Mouse (Mus musculus) MN1 (cell line): ENCODE measurements around the gene Acad11.
A peak's percentile ranks its signal among the peaks of the same experiment; 100 is the strongest.

Experiments
- DNase-seq: peaks from one replicate; pipeline ENCODE4 v3.0.0-alpha.2; 2016; ENCODE audit warnings: low spot score

Gene Acad11

DNA sequence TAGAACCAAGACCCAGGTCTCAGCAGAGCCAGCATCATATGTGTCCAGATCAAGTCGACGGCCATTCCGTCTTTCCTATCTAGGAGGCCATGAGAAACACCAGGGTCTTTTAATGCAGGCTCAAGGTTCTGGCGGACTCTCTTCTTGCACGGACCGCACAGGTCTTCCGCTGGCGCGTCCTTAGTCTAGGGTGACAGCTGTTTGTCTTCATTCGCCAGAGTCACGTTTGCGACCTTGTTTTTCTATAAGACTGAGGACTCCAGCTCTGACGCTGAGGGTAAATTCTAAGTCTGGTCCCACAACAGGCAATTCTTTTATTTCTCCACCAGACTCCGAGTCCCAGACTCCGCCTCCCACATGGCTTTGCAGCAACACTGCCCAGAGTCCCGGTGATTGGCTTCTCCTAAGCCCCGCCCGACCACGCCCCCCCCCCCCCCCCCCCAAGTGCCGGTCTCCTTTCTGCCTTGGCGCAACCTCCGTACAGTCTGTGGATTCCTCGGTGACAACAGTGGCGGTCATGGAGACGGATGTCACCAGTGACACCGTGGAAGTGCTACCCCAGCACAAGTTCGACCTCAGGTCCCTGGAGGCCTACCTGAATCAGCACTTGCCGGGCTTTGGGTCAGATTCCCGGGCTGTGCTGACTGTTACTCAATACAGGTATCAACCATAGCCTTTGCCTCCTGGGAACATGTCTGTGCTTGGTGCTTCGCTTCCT lies at the start of gene Acad11:
Gene Acad11, plus strand, starts transcription at position 134 of the 718 bp plus-strand sequence.
- peak; percentile 89 for DNase-seq

DNA sequence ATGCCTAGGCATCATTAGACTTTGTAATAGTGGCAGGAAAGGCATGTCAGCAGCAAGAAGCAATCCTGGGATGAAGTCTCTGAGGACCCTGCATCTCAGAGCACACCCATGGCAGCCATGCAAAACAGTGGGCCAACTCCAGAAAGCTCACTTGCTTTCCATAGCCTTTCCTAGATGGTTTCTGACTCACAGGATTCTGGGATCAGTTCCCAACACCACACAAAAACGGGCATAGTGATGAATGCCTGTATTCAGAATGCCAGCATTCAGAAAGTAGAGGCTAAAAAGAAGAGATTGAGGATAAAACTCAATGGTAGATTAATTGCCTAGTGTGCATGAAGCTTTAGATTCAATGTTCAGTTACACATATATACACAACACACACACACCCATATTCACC lies 48.7 kb upstream of the Acad11 start:
- DNase-seq, result no peak

DNA sequence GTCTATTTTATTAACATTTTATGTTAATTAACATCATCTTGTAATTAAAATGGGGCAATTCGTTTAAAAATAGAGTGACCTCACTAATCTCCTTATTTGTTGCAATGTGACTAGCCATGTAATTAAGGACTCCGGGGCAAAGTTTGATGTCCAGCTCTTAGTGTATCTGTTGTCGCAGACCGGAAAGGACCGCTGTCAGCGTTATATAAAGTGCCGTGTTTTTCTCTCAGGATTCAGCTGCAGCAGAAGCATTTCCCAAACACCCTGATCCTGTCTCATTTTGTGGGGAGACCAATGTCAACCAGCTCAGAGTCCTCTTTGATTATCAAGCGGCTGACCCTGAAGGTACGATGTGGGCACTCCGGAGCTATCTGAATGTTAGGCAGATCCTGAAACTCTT lies 42.2 kb upstream of the Acad11 start:
- no peak for DNase-seq

DNA sequence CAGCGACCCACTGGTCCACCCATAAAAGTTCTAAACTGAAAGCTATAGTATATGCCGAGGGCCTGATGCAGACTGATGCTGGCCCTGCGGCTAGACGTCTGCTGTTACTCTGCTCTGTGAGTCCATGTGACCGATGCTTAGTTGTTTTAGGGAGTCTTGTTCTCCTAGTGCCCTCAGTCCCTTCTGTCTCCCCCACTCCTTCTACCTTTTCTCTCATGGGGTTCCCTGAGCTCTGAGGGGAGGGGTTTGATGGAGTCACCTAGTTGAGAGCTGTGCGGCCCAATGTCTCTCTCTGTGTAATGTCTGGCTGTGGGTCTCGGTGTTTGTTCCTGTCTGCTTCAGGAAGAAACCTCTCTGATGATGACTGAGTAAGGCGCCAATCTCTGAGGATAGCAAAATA lies 36.0 kb upstream of the Acad11 start:
- no peak for DNase-seq

DNA sequence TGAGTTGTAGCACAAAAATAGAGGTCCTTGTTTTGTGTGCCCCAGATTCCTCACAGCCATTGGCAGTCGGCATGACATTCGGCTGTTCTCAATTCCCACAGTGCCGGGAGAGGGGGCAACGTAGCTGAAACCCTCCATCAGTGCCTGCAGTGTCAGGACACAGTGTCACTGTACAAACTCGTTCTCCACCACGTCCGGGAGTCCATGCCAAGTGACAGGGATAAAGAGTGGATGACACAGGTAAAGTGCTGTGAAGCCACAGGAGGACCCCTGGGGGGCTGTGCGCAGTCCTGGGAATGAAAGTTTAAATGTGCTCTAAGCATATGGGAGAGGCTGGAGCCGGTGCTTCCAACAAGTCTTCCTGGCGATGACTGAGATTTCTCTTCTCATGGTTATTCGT lies 33.3 kb upstream of the Acad11 start:
- DNase-seq, result no peak

DNA sequence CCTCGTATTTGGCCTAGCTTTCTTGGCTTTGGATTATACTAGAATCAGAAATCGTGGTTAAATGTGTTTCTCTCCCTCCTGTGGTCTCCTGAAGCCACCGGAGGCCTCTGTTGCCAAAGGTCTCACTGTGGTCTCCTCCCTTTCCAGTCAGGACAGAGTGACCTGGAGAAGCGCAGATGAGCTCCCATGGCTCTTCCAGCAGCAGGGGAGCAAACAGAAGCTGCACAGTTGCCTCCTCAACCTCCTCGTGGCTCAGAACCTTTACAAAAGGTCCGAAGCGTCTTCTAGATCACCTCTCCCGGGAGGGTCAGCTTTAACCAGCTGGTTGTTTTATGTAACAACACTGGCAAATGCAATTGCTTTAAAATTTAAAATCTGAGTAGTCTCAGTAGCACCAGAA lies 28.9 kb upstream of the Acad11 start:
- no peak for DNase-seq

DNA sequence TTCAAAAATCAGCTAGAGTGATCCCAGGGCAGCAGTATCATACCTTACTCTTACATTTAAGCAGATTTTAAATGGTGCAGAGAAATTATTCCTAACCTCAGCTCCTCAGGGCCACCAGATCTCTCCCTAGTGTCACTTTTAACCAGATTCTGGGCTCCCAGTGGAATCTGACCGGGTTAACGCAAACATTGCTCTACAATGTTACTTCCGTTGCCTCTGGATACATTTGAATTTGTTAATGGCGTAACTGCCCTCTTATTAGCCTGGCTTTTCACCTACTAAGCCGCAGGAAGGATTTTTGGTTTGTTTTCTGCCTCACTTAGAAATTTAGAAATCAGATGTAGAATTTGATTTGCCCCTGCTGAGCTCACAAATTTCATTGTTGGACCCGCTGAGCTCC lies 28.5 kb upstream of the Acad11 start:
- DNase-seq, result no peak

DNA sequence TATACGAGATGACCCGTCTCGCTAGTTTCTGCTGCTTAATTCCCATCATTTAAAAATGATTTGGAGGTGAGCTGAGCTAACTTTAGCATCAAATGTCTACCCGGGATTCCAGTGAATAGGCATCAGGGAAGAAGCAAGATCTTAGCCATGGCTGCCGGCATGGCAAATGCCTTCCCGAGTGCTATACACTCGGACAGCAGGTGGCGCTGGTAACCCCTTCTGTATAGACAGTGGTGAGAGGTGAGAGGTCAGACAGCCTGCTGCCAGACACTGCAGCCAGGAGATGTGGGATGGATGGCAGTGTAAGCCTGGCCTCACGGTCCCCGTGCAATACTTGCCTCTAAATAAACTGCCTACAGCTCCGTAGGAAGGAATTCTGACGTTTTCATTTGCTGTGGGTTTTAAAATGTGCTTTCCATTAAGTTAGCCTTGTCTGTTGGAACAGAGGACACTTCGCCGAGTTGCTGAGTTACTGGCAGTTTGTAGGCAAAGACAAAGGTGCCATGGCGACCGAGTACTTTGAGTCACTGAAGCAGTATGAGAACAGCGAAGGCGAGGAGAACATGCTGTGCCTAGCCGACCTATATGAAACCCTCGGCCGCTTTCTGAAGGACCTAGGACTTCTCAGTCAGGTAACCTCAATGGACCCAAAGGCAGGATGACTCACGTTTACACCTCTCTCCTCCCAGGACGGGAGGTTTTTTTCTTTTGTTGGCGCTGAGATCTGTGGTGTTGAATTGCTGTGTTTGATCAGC lies 27.7 kb upstream of the Acad11 start:
- peak; percentile 72 for DNase-seq

DNA sequence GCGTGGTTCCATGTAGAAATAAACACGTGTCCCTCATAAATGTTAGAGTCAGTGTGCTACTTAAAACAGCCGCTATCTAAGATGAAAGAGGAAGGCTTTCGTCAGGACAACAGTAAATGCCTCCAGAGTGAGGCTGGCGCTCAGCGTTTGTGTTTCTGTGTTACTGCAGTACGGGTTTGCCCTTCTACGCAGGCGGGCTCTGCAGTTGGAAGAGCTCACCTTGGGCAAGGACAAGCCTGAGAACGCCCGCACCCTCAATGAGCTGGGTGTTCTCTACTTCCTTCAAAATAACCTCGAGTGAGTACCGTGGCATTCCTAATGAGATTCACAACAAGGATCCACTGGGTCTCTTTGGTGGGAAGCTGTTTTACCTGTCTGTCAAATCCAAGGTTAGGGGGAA lies 24.9 kb upstream of the Acad11 start:
- no peak for DNase-seq

DNA sequence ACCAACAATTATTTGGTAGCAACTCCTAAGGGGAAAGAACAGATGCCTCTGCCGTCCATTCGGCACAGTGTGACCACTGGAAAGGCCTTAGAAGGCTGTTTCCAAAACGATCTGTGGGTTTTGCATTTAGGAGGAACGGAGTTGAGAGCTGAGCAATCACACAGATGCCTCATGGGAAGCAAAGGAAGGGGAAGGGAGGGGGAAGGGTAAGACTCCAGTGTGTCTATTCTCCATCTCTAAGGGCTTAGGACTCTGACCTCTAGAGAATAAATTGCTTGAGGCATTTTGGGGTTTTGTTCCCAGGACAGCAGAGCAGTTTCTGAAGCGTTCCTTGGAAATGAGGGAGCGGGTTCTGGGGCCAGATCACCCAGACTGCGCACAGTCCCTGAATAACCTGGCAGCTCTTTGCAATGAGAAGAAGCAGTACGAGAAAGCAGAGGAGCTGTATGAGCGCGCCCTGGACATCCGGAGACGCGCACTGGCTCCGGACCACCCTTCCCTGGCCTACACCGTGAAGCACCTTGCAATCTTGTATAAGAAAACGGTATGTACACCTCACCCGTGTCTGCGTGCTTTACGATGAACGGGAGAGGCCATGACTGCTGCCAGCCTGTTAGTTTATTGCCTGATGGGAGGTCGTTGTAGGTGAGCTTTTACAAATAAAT lies 24.0 kb upstream of the Acad11 start:
- DNase-seq, result no peak

DNA sequence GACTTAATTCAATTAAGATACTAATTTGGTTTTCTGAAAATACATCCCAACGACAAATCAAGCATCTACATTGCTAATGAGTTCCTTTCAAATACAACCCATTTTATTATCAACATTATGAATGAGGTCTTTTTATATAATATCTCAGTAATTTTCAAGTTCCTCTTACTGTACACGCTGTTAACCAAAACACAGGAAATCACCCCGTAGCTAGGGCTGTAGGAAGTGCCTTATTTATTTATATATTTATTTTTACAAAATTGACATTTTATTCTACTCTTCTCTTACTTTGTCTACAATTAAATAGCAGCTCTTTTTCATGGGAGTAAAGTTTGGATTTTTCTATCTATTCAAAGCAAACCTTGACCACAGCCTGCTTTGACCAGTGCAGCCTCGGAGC lies 23.4 kb upstream of the Acad11 start:
- no peak for DNase-seq

DNA sequence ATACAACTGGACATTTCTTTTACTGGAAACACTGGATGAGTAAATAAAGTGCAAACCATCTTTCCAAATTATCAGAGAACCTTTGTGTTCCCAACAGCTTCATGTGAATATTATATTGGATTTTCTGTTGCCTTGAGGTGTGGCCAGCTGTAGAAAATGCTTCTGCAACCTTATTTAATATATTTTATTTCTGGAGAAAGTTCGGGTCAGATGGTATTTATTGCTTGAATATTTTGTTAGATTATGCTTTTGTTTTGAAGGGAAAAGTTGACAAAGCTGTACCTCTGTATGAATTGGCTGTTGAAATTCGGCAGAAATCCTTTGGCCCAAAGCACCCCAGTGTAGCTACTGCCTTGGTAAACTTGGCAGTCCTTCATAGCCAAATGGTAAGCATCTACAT lies 22.8 kb upstream of the Acad11 start, which contains the start of gene Gm28305:
Gene Gm28305, plus strand, starts transcription at position 301 of the 400 bp plus-strand sequence.
- DNase-seq, result no peak

DNA sequence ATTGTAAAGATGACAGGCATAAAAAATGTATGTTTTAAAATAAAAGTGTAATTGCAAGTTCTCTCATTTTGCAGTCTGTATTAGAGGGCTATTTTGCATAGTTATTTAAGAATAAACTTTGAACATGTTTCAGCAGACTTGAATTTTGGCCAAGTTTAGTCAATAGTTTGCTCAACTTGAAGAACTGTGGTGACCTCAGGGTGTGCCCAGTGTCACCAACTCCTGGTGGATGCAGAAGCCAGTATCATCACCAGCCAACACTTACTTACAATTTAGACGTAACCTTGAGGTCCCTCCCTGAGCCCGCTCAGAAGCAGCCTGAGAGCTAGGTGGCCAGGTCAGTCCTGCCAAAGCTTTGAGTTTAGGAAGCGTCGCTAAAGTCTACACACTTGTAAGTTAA lies 19.5 kb upstream of the Acad11 start:
- DNase-seq, result no peak

DNA sequence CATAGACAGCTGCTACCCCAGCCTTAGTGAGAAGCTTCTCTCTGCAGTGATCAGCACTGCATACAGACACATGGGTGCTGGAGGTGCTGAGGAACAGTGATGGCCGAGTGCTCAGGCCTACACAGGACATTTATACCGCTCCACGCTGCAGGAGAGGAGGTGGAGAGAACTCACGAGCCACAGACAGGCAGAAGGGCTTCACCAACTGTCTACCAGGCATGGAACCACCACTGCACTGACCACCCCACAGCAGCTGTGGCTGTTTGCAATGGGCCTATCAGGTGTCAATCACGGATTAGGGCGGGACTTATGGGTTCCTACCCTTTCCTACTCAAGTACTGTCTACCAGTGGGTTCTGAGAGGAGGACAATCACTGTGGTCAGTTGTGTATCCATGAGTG lies 12.1 kb upstream of the Acad11 start:
- DNase-seq, result no peak

DNA sequence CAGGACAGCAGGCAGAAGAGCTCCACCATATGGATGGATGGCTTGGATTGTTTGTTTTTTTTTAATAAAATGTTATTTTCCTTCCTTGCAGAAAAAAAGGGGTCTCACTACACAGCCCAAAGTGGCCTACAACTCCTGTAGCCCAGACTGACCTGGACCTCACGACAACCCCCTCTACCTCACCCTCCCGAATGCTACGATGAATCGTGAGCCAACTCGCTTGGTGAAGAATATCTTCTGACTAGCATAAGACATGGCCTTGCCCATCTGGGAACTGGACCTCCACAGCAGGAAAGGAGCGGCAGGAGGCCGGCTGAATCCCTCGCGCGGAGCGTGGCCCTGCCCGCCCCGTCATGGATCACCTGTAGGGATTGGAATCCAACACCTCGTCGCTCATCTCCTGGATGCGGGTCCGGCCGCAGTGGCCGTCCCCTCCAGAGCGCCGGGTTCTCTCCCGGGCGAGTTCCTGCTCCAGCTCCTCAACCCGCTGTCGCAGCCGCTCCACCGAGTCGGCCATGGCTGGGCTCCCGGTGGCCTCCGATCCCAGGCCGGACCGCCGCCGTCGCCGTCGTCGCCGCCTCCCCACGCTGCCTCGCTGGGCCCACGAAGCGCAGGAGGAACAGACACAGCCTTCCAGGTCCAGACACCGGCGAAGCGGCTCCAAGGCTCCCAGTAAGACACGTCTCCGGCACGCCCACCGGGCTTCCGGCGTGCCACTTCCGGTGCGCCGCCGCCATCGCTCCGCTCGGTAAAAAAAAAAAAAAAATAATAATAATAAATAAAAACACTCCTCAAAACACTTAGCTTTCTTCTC lies 540 bp upstream of the Acad11 start, which contains the start of gene Uba5:
Gene Uba5, minus strand, starts transcription at position 705 of the 814 bp plus-strand sequence.
- peak; percentile 81 for DNase-seq

DNA sequence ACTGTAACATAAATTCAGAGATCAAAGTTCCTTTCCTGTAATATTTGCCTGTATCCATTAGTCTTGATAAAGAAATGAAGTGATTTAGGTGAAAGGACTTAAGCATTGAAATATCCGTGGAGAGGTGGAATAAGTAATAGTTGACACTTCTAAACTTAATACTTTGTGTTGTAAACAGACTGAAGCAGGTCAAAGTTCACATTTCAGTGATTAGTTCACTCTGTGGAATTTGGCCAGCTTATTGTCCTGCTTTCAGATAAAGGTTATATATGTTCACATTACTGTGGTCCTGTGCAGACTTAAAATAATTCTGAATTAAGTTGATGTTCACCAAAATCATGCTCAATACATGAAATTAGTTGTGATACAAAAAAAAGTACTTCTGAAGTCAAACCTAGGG lies 1.4 kb downstream of the Acad11 start:
- no peak for DNase-seq

DNA sequence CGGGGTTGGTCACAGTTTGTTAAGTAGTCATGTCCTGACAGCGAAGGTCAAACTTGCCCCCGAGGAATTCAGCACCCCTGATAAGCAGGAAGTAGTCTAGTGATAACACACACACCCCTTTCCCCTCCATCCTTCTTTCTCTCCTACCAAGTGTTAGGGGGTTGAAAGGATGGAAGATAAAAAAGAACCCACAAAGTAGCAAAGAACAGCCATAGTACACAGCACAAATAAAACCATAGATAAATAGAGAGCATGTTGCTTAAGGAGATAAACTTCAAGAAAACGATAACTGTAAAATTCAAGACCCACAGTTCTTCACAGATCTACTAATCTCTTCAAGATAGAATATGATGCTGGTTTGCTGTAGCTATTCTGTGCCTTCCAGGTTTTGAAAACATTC lies 7.1 kb downstream of the Acad11 start:
- no peak for DNase-seq

DNA sequence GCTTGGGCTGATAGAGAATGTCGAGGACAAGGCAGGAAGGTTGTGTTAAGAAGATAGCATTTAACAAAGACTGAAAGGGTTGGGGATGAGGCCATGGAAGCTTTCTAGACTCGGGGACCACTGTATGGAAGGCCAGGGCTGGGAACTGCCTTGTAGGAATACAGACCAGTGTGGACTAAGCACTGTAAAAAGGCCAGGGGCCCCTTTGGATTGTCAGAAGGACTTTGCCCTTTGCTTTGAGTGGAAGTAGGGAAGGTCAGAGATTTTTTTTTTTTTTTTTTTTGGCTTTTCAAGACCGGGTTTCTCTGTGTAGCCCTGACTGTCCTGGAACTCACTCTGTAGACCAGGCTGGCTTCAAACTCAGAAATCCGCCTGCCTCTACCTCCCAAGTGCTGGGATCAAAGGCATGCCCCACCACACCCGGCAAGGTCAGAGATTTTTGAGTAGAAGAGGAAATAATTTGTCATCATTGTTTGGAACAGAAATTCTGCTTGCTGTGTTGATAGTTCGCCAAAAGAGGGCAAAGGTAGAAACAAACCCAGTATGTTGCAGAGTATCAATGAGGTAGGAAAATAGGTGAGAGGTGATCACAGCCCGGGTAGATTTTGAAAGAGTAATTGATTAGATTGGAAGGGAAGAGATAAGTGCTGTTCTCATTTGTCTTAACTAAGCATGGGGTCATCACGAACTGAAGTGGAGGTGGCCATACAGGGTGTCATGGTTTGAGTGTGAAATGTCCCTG lies 7.9 kb downstream of the Acad11 start:
- no peak for DNase-seq

DNA sequence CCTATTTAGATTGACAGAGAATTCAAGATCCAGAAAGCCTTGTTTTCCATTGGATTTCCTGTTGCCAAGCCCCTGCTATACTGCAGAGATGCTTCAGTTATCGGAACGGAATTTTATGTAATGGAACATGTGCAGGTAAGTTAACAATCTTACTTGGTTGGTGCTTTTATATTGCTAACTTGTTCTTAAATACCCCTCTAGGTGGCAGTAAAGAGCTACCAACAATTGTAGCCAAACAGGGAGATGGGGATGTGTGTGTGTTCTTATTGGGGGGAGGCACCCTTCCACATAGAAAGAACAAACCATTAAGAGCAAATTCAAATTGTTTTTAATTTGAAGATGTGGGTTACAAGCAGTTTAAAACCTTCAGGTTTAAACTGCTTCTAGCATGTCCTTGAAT lies 12.6 kb downstream of the Acad11 start:
- DNase-seq, result peak; percentile 32

DNA sequence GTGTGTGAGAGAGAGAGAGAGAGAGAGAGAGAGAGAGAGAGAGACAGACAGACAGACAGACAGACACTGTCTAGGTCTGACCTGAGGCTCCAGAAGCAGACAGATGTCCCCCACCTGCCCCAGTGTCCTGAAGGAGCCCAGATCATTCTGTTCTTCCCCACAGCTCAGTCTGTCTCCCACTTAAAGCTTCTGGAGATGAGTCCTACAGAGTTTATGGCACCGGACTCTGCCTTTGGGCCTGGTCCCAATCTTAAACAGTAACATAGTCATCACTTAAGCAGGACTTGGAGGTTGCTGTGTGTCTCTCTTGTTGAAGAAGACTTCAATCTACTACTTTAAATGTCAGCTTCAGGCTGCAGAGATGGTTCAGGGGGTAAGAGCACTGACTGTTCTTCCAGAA lies 15.6 kb downstream of the Acad11 start:
- no peak for DNase-seq

DNA sequence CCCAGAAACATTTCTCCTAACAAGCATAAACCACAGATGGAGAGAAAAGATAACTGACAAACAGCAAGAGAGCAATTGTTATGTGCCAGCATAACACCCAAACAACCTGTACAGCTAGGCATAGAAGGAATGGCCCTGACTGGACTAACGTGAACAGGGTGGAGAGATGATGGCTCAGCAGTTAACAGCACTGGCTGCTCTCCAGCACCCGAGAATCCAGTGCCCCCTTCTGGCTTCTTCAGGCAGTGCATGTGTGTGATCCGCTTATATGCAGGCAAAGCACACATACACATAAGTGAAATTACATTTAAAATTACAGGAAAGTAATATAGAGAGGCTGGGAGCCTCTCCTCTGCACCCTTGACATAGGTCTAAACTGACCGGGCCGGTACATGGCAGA lies 16.2 kb downstream of the Acad11 start:
- DNase-seq, result peak; percentile 42
